Mouse (Mus musculus): ENCODE measurements around the gene Cd180. TPM values are rescaled to one million over a fixed set of nuclear protein-coding genes. Genes with fewer than 3 reads are reported as not detected.
"Not testable (repeated sequence)": the region's sequence is repeated elsewhere in the genome, so short reads cannot be mapped to it uniquely, and the experiment has no call there.

Gene Cd180
- total RNA-seq, 2 experiments from 2014 or later = 0.57 to 1.1 TPM

GRCm38 (mm10) chr13:102728951-102729350, 35.6 kb downstream of the Cd180 start:
- intact Hi-C loops (cut with DNase I); DNase-seq (ENCODE audit: low spot score): not testable (repeated sequence)

DNA sequence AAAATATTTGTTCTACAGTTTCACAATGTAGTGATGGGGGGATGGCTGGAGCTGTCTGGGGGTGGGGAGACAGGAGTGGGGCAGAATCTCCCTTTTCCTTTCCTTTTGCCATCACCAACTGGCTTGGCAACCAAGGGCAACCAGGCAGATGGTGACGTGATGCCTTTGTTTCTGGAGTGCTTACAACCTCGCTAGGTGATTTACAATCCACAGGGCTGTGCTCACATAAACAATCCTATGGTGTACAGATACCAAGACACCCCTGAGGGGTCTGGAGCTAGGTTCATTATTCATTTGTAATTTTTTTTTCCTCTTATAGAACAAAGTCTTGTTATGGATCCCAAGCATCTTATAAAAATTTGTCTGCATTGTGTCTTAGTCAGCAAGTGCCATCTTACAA, 39.7 kb downstream of the Cd180 start:
- intact Hi-C loops (cut with DNase I) = no loop called here
- DNase-seq (ENCODE audit: low spot score) = no peak

DNA sequence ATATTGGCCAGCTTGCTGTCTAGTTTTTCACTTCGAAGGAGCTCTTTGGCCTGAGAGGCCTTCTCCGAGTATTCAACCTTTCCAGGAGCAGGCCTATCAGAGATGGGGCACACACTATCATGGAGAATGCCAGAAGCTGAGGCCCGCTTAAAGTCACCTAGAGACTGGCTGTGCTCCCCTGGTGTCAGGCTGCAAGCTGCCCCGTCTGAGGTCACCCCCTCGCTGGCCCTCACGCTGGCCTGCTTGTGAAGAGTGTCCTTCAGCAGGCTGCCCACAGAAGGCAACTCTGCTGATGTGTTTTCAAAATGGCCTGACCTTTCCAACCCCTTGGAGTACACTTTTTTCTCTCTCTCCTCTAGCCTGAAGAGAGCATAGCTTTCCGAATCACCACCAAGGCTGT, 44.5 kb downstream of the Cd180 start:
- no peak for DNase-seq (ENCODE audit: low spot score)
- intact Hi-C loops (cut with DNase I) = no loop called here

DNA sequence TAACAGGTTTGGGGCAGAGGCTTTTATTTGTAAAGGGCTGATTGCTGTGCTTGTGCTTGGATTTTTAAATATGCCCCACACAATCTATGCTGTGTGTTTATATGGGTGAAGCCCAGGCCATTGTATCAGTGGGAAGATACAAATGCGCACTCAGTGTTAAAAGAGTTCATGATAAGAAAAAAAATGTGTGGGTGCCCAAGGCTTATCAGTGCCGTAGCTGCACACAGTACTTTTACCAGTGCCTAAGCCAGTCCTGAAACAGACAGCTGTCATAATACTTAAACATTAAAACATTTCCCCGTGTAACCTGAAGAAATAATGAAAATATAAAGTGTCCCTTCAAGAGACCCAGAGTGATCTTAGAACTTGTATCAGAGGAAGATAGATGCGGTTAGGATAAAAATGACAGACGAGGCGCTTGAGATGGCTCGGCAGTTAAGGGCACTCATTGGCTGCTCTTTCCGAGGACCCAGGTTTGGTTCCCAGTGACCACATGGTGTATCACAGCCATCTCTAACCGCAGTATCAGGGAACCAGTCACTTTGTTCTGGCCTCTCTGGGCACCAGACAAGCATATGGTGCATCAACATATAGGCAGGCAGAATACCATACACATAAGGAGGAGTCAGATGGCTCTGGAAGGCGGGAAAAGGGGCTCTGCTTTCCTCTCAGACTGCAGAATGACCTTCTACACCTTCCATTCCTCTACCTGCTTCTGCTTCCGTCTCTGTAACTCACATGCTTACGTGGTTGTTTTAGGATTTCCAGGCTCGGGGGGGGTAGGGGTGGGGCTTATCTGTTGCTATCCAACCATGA, 46.6 kb downstream of the Cd180 start:
- no peak for DNase-seq (ENCODE audit: low spot score)
- intact Hi-C loops (cut with DNase I) = no loop called here

GRCm38 (mm10) chr13:102744481-102745269, 51.3 kb downstream of the Cd180 start:
- DNase-seq (ENCODE audit: low spot score) = no peak
- intact Hi-C loops (cut with DNase I) = loop anchor here (1.0 kb wide), 1 partner anchor 66 kb away; no protein-coding TSS in a partner anchor

GRCm38 (mm10) chr13:102745270-102745600, 51.9 kb downstream of the Cd180 start:
- intact Hi-C loops (cut with DNase I) = loop anchor here (1.0 kb wide), 1 partner anchor 67 kb away; no protein-coding TSS in a partner anchor

GRCm38 (mm10) chr13:102745626-102746342, 52.4 kb downstream of the Cd180 start:
- intact Hi-C loops (cut with DNase I) = loop anchor here (1.0 kb wide), 1 partner anchor 67 kb away; no protein-coding TSS in a partner anchor
- no peak for DNase-seq (ENCODE audit: low spot score)

More at GRCm38 (mm10) chr13:102745270-102745600, 51.9 kb downstream of the Cd180 start:
- DNase-seq (ENCODE audit: low spot score) = no peak

DNA sequence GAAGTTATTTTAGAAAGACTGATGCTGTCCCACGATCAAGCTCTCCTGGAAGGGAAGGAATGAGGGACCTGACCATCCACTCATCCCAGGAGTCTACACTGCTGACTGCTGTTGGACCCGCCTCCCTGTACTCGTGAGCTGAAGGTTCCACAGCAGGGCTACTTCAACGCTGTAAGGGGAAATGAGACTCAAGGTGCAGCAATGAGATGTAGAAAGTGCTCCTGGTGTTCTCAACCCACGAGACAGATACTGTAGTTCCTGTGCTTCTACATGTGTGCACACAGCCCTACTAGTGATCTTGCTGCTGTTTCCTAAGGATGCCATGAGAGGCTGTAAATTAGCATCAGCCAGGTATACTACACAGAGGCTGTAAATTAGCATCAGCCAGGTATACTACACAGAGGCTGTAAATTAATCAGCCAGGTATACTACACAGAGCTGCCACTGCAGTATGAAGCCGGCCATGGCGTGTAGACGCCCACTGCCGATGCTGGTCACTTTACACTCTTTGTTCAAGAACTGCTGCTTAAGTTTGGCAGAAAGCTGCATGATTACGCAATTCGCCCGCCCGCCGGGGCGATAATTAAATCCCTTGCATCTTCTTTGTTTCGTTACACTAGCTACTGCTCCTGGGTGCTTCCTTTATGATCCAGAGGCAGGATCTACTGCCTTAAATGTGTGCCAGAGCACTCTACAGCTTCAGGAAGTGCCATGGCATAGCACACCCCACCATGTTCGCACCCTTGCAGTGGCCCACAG, 53.6 kb downstream of the Cd180 start:
- DNase-seq (ENCODE audit: low spot score) = no peak
- intact Hi-C loops (cut with DNase I) = no loop called here

DNA sequence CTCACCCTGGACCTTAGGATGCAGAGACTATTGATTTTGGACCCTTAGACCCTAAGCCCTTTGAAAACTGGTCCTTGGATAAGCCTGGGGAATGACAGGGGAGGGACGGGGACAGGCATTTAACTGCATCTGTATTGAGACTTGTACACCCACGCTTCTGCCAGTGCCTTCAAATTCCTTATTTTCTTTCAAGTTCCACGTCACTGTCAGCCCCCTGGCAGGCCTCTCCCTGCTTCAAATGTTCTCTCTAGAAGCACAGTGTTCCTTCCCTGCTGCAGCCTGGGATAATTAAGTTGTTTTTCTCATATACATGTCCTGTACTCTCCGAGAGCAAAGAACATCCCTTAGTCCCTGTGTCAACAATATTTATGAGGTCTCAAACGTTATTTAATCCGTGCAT, 55.8 kb downstream of the Cd180 start:
- no peak for DNase-seq (ENCODE audit: low spot score)
- intact Hi-C loops (cut with DNase I) = no loop called here

DNA sequence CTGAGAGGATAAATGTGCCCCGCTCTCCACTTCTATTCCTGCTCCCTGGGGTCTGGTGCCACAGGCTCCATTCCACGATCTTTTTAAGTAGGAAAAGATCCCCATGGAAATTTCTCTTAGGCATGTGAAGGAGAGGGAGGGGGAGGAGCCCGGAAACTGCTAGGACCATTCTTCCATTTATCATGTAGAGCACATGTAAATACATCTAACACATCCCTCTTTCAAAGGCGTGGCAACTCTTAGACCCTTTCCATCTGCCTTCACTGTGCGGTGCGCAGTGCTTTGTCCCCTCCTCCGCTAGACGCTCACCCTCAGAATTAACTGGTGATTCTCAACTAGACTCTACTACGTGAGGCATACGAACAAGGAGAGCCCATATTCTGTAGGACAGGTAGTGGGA, 56.5 kb downstream of the Cd180 start:
- DNase-seq (ENCODE audit: low spot score) = no peak
- intact Hi-C loops (cut with DNase I) = no loop called here

GRCm38 (mm10) chr13:102753714-102754556, 60.6 kb downstream of the Cd180 start:
- intact Hi-C loops (cut with DNase I) = no loop called here
- DNase-seq (ENCODE audit: low spot score) = no peak

DNA sequence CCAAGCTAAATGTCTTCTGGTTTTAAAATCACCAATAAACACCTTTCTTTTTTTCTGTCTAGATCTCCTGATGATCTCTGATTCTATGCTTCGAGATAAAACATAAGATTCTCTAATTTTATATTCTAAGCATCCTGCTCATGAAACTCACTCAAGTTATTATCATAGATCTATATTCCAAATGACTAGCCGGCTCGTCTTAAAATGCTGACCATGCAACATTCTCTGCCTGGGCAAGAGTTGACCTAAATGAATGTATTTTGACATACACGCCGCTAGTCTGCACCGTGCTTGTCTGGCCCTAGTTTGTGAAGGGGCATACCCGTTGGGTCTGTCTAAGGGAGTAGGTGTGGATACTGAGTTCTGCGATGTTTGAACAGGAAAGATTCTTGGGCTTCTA, 61.8 kb downstream of the Cd180 start:
- intact Hi-C loops (cut with DNase I) = no loop called here
- no peak for DNase-seq (ENCODE audit: low spot score)

DNA sequence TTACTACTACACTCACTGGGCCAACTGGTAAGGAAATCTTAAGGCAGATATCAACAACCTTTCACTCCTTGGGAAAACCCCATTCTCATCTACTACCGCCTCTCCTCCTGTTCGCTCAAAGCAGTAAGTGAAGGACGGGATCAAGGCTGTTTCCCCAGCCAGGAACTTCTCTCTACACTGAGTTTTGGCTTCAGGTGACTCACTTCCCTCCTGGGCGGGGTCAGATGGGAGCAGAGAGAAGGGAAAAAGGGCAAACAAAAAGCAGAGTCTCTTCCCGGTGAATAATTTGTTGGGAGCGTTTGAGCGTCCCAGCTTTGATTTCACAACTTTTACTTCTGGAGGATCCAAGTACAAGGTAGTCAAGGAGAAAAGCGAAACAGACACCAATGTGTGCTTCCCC, 62.7 kb downstream of the Cd180 start:
- intact Hi-C loops (cut with DNase I) = no loop called here

DNA sequence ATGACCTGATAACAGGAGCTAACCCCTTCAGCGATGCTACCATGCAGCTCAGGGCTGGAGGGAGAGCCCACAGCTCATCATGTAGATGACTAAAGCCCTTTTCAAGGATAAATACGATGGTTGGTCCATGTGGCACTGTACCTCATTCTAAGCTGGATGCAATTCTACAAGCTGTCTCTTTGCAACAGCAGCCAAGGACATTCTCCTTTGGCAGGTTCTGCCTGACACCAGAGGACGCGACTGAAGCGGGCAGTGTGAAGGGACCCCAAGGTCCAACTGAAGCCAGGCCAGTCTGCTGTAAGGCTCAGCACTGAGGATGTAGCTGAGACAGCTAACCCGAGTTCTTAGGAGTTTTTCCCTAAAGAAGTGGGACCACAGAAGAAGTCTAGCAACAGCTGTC, 64.7 kb downstream of the Cd180 start:
- intact Hi-C loops (cut with DNase I) = no loop called here
- DNase-seq (ENCODE audit: low spot score) = no peak

More for the DNA sequence above, 62.7 kb downstream of the Cd180 start:
- no peak for DNase-seq (ENCODE audit: low spot score)

GRCm38 (mm10) chr13:102761410-102761809, 68.1 kb downstream of the Cd180 start:
- DNase-seq (ENCODE audit: low spot score) = no peak
- intact Hi-C loops (cut with DNase I) = no loop called here

- no peak for DNase-seq (ENCODE audit: low spot score)
- intact Hi-C loops (cut with DNase I) = no loop called here
These were observed 68.8 kb downstream of the Cd180 start for GRCm38 (mm10) chr13:102762203-102762602.

GRCm38 (mm10) chr13:102764218-102764617, 70.9 kb downstream of the Cd180 start:
- intact Hi-C loops (cut with DNase I) = no loop called here

GRCm38 (mm10) chr13:102765216-102765615, 71.9 kb downstream of the Cd180 start:
- intact Hi-C loops (cut with DNase I) = no loop called here

More at GRCm38 (mm10) chr13:102764218-102764617, 70.9 kb downstream of the Cd180 start:
- no peak for DNase-seq (ENCODE audit: low spot score)

DNA sequence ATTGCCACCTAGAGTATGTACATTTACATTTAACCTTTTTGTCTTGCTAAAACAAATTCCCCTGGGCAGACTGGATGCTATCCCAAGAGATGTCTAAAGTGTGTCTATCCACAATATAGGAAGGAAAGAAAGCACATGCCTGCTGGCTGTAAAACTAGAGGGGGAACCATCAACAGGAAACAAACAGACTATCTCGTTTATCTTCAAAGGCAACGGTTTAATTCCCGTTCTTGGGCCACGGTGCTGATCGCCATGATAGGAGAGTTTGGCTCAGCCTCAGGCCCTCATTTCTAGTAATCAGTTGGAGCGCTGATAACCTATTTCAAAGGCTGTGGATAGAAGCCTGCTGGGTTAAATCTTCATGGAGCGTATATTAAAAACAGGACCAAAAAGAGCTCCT, 73.8 kb downstream of the Cd180 start:
- intact Hi-C loops (cut with DNase I) = no loop called here

More at GRCm38 (mm10) chr13:102765216-102765615, 71.9 kb downstream of the Cd180 start:
- no peak for DNase-seq (ENCODE audit: low spot score)

More for the DNA sequence above, 73.8 kb downstream of the Cd180 start:
- no peak for DNase-seq (ENCODE audit: low spot score)

Data from heart, postnatal 25 days (tissue).